Mouse (Mus musculus) layer of hippocampus, postnatal 14 days (tissue): Measurements from ENCODE around the gene Eps8. TPM values are rescaled to one million over a fixed set of nuclear protein-coding genes. Genes with fewer than 3 reads are reported as not detected.

Source experiments
- DNase-seq, 2 experiments: peaks; one replicate each; pipeline ENCODE4 v3.0.0; 2021 to 2022; ENCODE audit warnings: low spot score in 2 of 2, mixed read lengths in 1 of 2
- total RNA-seq, 2 experiments: library from RNA; stranded (reverse); gene quantifications; 2 replicates each; pipeline ENCODE4 v1.2.3; 2021

Eps8 gene
- total RNA-seq, 2 experiments from 2014 or later: 52.1 to 59.3 TPM

DNA sequence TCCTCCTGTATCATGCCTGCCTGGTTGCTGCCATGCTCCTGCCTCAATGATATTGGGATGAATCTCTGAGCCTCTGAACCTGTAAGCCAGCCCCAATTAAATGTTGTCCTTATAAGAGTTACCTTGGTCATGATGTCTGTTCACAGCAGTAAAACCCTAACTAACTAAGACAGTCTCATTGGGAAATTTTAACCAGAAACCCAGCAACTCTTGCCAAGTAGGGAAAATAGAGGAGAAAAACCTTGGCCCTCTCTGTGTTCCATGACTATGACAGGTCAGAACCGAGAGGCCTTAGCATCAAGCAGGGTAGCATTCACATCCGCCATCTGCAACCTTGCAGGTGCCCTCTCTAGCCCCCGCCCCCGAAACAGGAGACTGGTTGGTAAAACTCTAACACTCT is 78.6 kb downstream of the Eps8 start:
- DNase-seq: no peak

DNA sequence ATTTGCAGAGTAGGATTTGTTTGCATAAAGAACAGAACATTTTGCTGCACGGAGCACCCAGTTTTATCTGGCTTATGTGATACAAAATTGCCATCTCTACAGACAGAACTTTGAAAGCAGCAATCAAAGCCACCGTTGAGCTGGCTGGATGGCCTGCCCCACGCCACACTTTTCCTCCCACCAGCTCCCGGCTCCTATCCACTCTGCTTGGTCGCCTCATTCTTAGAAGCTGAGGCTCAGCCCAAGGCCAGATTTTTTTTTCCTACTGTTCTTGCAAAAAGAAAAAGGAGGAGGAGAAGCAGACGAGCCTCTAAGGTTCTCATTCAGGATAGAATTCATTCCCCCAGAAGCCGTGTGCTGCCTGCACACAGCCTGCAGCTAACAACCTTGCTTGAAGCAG is 80.8 kb downstream of the Eps8 start:
- no peak for DNase-seq

DNA sequence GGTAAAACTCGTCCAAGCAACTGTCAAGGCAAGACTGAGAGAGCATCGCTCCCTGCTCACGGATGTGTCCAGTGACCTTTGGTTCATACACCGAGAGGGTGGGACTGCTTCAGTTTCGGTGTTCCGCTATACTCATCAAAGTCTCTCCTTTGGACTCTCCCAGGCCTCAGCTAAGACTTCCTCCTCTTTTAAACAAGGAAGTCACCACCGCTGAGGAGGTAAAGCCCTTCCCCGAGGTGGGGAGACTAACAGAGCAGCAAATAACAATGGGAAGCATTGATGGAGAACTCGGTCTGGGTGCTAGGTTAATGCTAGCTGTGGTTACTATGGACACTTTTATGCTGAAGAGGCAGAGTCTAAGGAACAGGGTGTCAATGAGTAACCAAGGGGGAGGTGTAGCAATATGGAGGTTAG is 84.0 kb downstream of the Eps8 start:
- no peak for DNase-seq

DNA sequence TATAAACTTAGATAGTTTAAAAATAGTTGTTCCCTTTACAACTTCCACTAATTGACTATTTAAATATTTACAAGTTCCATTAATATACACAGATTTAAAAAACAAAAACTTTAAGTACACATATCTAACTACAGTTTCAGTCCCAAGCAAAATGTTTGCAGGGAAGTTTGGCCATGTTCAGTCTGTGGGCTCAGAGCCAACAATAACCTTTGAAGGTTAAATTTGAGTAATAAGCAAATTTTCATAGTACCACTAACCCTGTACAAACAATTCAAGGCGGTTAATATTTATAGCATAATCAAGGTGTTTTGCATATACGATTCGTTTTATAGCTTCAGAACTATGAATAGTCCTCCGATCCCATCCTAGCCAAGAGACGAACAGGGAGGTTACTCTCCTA is 84.7 kb downstream of the Eps8 start:
- DNase-seq: no peak

DNA sequence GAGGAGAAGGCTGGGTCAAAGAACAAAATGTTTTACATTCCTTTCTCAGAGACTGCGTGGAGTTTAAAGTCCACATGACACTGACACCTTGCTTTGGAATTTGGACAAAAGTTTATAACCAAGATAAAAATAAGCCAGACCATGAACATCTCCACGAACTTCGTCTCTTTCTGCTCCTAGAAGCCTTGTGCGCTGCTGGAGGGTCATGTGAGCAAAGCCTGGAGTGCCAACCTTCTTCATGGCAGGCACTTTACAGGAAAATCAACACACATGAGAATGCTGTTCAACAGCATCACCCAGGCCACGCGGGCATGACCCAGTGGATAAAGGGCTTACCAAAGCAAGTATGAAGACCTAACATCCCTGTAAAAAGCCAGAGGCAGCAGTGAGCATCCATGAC is 85.6 kb downstream of the Eps8 start:
- DNase-seq: no peak

DNA sequence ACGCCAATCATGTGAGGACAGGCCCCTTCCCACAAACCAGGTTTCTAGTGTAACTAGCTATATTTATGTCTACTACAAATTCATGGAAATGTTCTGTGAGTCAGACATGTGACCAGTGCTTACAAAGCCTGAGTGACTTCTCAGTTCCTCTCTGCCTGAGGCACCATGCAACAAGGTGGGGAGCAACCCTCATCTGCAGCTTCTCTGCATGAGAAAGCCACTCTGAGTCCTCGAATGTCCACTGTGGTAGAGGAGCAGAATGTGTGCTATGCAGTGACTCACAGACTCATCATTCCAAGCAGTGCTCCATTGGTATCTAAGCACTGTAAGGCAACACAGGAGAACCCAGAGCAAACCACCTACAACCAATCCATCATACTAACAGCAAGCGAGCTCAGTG is 88.8 kb downstream of the Eps8 start:
- no peak for DNase-seq

DNA sequence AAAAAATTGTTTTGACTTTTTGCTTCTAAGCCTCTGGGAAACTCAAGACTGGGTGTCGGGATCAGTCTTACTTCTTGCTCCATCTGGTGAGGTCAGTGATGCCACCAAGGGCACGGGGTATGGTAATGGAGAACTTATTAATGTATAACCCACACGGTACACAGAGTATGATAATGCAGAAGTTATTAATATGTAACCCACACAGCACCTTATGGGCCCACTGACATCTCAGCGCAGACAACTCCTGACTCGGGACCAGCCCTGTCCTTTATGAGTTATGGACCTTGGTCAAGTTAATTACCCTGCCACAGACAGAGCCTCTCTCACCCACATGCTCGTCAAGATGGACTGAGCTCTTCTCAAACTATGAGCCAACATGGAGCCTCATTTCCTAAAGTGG is 89.2 kb downstream of the Eps8 start:
- DNase-seq: no peak

DNA sequence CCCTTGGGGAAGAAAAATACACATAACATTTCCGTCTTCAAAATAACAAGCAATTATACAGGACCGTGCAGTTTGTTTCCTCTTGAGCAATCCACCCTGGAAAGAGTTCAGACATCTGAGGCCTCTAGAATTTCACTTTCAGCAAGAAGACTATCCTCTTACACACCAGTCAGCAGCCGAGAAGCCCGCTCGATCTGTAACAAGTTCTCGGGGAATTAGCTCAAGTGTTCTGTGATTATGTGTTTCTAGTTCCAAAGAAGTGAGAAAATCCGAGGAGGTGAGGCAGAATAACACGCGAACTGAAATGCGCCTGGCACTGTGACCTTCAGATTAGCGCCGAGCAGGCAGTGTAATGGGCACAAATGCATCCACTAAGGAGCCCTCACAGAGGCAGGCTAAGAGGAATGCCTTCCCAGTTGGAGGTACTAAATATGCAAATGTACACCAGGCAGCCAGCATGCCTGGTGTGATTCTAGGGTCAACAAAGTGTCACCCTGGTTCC is 94.3 kb downstream of the Eps8 start:
- DNase-seq: no peak

DNA sequence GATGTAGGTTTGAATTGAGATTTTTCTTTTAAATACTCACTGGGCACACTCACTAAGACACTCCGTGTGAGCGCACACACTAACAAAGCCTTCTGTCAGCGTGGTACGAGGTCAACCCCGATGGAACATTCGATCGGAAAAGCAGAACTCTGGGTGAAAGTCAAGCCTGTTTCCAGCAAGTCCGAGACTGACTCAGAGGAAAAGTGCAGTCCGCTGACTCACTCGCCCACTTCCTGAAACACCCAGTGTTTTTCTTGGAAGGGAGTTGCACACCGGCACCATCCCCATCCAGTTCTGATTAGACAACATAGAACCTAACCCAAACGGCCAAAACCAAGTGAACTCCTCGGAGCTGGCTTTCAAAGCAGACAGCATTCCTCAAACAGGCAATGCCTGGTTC is 95.8 kb downstream of the Eps8 start:
- DNase-seq: peak in 1 of 2 experiments; percentile 23

DNA sequence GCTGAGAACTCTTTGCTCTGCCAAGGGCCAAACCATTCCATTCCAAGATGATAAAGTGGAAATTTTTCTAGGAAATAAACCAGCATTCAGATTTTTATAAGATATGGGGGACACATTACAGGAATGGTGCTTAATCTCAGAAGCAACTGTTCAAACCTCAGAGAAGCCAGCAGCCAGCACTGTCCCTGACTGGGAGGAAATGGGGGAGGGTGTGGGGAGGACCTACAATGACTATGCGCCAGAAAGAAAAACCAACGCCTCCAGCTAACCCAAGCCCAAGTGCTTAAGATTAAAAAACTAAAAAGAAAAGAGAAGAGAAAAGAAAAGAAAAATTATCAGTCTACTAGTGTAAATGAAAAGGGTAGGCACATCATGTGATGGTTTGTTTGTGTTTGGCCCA is 97.0 kb downstream of the Eps8 start:
- DNase-seq: no peak

DNA sequence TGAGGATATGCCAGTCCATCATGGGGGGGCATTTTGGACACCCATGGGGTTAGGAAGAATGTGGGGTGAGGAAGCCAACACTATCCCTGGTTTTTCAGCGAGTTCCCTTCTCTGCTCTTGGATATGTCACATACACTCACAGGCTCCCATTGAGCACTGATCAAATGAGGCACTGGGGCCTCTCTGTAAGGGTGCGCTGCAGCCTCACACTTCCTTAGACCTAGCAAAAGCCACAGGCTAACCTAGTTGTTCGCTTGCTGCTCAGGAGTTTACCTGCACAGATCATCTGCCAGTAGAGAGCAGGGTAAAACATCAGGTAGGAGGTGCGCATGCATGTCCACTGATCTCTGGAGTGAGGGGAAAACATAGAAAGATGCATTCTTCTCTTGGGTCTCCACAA is 97.5 kb downstream of the Eps8 start:
- DNase-seq: no peak

DNA sequence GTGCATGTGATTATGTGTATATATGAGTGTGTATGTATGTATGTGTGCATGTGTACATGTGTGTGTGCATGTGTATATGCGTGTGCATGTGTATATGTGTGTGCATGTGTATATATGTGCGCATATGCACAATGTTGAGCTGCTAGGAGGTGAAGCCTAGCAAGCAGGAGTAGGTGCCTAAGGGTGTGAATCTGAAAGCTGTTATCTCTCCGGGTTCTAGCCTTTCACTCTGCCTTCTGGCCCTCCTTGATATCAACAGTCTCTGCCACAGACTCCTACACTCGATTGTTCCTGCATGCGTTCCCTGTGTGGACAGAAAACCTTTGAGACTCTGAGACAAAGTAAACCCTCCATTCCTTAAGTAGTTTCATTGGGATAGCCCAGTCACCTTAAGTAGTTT is 98.0 kb downstream of the Eps8 start:
- DNase-seq: no peak

DNA sequence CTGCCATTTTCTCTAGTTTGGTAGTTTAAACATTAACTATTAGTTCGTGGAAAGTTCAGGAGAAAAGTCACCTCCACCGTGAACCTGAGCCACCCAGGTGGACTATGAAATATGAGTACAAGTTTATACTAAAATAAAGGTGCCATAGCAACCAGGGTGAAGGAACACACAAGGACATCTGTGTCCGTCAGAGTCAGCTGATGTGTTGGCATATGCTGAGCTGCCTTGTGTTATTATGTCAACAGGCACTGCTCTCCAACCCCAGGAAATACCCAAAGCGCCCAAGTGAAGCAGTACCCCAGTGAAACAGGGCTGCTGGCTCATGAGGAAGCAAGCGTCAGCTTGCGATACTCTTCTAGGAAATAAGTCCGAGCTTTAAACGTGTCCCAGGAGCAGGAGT is 104.5 kb downstream of the Eps8 start:
- no peak for DNase-seq

DNA sequence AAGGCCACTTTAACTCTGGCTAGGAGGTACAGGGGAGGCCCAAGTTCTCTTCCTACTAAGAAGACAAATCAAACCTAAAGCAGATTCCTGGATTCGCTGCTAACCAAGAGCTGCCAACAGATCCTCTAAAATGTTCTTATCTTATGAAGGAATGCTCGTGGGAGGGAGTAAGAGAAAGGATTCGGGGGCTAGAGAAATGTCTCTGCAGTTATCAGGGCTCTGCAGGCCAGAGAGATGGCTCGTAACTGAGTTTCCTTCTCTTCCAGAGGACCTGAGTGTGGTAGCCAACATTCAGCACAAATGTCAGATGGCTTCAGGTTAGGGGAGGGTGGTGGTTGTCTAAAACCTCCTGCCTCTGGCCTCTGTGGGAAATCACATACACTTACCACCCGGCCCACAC is 106.1 kb downstream of the Eps8 start:
- DNase-seq: no peak

DNA sequence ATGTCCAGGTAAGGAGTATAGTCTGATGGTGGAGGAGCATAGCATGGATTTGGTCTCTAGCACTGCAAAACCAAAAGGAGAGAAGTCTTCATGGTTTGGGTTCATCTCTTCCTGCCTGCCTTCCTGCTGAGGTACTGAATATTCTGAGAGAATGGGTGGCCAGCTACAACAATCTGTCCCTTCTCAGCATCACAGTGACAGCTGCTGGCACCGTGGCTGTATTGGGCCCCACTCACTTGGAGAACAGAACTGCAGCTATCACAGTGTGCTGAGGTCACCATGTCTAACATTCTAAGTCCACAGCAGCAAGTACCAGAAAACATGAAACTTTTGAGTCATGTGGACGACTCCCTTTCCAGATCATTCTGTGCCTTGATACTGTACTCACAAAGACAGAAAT is 107.1 kb downstream of the Eps8 start:
- no peak for DNase-seq

DNA sequence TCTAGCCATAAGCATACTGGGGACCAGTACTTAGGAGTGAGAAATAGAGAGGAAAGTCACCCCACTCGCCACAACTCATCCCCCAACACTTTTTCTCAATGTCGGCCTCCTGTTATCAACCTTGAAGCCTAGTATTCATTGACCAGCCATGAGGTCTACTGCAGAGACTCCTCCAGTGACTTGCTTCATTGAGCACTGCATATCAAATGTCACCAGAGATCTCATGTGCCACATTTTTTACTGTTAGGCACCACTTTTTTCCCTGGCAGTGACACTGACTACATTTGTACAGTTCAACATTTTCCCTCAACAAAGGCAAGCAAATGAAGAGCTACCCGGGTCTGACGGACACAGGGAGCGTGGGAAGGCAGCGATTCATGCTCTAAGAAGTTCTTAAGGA is 108.6 kb downstream of the Eps8 start:
- no peak for DNase-seq

DNA sequence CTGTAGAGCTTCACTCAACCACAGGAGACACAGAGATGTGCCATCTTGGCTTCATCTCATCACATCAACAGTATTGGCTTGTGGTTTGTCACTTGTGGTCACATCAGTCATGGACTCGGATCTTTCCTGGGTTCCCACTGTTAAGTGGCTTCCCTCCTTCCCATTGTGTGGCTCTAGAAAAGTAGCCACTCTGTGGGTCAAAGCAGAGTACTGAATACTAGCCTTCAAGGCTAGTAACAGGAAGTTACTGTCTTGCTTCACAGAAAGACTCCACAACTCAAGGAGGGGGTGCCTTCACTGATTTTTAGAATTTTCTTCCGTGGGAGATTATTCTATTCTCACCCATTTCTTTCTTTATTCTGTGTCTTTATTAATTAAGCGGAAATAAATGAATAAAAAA is 109.3 kb downstream of the Eps8 start:
- no peak for DNase-seq

DNA sequence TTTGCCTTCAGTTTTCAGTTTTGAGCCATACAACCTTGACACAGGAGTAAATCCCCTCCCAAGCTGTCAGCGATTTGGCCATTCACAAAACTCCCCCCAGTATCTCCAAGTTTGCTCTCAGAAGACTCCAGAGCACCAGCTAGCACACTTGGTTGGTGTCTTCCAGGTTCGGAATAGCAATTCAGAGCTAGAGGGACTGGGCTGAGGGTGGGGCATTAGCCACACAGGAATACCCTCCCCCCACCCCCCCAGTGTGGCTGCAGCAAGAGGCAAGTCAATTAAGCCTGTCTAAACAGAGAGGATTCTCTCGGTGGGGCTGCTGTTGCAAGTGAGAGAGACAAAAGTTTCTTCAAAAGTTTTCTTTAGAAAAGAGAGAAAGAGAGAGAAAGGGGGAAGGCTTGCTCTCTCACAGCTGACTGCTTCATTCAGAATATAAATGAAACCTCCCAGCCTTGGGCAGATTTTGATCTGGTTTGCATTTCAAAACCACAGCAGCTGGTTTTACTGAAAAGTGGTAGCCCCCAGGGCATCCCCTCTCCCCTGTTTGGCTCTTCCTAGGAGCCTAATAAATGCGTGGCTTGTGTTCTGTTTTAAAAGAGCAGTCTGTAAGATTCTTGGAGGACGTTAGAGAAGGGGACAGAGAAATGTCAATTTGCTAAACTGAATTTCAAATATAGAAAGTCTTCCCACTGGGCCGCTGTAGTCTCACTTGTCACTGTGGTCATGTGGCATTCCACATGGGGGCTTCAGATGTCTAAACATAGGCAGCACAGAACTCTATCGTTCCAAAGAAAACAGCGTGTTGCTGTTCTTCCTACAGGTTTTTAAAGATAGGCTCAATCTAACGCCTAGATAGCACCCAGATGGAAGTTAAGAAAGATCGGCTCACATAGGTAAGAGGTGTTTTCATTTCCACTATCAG is 112.2 kb downstream of the Eps8 start:
- DNase-seq: peak in 1 of 2 experiments; percentile 48

DNA sequence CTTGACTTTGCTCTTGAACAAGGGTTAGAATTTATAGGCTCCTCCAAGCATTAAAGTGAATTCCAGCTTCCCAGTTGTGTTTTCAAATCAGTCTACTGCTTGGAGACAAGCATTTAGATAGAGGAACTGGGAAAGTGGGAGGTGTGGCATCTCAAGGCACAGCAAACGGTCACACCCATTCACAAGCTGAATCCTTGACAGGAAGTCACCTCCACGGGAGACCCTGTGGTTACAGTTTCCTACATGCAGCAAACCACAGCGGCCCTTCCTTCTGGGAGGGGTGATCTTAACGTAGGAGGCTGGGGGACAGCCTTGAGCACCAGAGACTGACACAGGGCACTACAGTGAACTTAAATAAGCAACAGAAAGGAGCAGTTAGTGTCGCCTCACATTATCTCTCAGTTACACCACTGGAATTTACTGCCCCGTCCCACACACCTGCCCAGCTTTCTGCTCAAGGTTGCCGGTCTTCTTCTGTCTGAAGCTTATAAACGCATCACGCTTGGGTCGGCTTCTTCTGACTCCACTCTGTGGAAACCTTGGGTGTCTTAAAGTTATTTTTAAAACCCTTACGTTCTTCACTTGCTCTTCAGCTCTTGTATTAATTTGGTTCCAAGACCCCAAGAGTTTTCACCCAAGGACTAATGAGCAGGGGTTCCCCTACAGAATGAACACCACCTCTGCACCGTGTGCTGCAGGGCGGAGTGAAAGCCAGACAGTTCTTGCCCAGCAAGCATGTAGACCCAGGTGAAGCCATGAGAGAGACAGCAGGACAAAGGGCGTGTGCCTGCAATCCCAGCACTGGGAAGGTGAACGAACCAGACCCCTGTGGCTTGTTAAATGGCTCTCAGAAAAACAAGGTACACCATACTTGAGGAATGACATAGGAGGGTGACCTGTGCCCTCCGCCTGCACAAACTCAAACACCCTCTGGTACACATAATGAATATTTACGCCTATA is 113.2 kb downstream of the Eps8 start:
- DNase-seq: no peak

DNA sequence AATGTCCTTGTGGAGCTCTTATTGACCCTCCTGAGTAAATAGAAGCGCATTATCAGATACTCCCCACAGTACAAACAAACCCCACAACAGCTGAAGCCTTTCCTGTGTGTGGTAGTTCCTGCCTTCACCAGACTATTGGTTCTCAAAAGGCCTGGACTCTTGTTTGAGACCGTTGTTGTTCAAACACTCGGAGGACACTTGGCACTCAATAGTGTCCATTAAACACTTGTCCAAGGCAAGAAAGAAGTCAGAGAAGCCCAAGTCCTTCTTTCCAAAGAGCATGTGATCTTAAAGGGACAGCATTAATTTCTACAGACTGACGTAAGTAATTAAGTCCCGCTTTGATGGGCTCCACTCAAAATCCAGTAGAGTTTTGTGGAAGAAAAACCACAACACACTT is 113.9 kb downstream of the Eps8 start:
- no peak for DNase-seq

DNA sequence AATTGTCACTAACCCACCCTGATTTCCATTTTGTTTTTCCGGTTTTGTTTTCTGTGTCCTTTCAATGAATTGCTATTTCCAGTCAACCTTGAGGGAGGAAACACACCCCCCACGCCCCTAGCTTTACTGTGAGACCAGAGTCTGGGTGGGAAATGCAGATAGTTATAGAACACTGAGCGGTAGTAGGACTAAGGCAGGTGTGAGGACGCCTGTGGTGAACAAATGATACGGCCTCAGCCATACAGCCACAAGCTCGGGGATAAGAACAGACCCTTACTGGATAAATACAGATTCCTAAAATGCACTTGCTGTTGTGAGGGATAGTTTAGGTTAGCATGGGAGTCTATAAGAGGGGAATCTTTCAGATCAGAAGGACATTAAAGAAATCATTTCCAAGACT is 114.3 kb downstream of the Eps8 start:
- DNase-seq: no peak

DNA sequence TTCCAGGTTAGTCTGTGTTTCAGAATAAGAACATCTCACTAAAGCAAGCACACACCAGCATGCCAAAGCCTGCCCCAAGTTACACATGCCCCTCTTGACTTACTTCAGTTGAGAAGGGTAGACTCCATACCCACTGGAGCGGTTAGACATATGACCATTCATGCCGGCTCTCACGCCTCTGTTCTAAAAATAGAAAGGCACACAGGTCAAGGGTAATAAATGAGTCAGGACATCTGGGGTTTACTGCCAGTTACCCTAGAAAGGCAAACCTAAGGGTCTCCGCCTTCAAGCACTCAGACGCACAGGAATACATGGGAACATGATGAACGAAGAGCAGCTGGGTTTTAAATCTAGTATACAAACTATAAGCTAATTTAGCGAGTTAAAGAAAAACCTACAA is 115.5 kb downstream of the Eps8 start:
- DNase-seq: no peak
